Mouse (Mus musculus): ENCODE data around the gene A4galt.
A peak's percentile ranks its signal among the peaks of the same experiment; 100 is the strongest.

DNA sequence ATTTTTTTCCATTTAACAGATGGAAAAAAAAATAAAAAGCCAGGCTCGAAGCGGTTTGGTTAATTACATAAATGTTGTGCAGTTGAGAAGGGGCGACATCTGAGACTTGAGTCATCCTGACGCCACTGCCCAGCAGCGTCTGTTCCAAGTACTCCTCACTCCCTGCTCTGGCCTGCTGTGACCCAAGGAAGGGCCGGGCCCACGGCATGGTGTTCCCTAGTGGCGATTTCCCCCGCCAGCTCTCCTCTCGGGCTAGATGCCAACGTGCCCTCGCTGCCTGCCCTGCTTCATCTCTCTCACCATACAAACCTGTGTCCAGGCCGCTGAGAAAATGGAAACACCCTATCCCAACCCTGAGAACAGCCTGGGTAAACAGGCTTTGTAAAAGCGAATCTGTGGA lies 486 bp upstream of the A4galt start:
- TF ChIP-seq CTCF (IDR thresholded peaks at IDR 0.05; ENCODE audit: insufficient read depth, low read length) (no peak), POLR2A (IDR thresholded peaks at IDR 0.05; ENCODE audit: borderline replicate concordance, extremely low read depth, low read depth, low read length) (peak; percentile 58; the same call in 1 of the 2 replicates)
